Mouse (Mus musculus) colon, adult 2 months (tissue): Measurements from ENCODE around the gene Diras1. TPM values are rescaled to one million over a fixed set of nuclear protein-coding genes. Genes with fewer than 3 reads are reported as not detected.

Experiments
- polyA plus RNA-seq: library from polyadenylated mRNA; depleted of rRNA; stranded (reverse); fragments of >200 nt; gene quantifications from 2 replicates; pipeline ENCODE4 v1.2.3, GENCODE M21; 2012; rRNA removed

Gene Diras1
- 0.54 and 0.86 TPM in 2 replicates for polyA plus RNA-seq

DNA sequence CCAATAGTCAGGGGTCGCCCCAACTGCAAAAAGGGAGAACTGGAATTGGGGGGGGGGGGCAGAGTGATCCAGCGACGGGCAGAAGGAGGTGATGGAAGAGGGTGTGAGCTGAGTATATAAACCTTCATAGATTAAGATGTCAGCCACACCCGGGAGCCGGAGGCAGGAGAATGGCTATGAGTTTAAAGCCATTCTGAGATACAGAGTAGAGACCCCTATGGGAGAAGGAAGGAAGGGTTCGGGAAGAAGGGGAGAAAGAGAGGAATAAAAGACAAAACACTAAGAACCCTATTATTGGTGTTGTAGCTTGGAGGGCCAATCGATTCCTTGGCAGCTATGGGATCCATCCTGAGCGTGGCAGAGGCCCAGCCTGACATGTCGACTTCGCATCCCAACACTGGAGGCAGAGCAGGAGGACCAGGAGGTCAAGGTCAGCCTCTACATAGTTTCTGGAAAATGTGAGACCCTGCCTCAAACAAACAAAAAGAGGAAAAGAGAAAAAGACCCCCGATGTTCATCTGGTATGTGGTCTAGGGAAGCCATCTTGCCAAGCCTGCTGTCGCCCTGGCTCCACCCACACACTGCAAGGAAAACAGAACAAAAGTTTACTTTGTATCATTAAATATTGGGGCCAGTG lies at the start of gene Diras1:
Gene Diras1 (minus strand): TSS at position 24 of the 637 bp plus-strand sequence.

DNA sequence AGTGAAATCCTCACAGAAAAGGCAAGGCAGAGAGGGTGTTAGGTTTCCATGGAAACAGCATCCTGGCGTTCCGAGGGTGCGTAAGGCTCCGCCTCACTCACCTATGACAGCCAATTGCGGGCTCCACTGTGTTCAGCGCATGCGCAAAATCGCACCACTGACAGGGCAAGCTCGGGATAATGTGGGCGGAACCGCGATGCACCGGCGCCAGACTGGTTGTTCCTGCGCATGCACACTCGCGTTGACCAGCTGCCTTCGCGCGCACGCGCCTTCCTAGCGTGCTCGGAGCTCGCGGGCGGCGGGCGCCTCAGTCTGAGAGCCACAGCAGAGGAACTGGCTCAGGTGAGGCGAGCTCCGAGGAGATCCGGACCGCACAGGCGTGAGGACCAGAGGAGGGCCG lies 44.4 kb upstream of the Diras1 start, which contains the start of gene Thop1:
Gene Thop1 (plus strand): TSS at position 200 of the 400 bp plus-strand sequence.

DNA sequence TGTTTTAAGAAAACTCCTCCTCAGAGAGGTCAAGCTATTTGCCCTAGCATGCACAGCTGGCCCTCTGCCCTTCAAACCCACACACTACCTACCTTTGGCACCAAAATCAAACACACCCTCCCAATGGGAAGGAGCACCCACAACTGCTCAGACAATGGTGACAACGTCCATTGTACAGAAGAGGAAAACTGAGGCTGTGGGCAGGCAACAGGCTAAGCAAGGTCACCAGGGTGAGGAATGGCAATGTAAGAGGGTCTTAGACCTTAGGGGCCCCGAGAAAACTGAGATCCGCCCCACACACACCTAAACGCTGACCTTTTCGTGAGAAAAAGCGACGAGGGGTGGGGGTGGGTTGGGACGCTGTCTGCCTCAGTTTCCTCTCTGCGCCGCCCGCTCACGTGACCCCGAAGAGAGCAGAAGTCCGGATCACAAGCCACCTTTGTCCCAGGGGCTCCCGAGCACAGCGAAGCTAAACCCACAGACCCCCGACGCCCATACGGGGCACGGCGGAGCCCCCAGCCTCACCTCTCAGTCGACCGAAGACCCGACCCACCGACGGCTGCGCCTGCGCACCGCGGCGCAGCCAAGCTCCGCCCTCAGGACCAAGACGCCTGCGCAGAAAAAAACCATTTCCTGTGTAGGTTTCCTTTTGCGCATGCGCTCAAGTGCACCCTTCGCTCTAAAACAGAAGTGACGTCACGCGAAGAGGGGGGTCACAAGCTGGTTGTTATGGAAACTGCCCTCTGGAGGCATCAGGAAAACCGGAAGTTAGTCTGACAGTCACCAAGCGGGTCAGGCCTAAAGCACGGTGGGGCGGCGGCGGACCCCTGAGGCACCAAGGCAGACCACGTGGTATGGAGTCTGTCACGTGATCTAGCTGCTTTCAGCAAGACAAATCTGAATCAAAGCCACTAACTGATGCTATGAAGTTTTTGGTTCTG lies 34.4 kb upstream of the Diras1 start, which contains the start of gene Sgta:
Gene Sgta (minus strand): TSS at position 579 of the 941 bp plus-strand sequence.

DNA sequence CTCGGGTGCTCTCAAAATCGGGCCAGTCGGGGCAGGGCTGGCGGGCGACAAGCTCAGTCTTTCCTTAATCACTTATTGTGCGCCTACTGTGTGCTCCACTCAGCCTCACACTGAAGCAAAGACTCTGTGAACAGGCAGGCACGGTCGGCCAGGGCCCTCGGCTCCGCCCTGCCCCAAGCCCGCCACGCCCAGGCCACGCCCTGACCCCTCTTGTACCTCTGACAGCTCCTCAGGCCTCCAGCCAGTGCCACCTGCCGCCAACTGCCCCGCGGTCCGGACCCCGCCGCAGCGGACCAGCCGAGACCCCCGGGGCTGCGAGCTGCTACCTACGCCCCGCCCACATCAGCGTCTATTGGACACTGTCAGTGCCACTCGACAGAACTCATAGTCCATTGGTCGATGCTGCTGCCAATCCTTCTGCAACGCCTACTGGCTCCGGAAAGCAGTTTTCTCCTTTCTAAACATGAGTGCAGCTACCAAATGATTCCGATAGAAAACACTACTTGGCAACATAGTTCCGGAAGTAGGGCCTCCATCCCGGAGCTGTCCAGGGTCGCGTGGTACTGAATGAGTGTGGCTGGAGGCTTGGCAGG lies 11.6 kb upstream of the Diras1 start, which contains the start of gene Slc39a3:
Gene Slc39a3 (minus strand): TSS at position 439 of the 593 bp plus-strand sequence.

DNA sequence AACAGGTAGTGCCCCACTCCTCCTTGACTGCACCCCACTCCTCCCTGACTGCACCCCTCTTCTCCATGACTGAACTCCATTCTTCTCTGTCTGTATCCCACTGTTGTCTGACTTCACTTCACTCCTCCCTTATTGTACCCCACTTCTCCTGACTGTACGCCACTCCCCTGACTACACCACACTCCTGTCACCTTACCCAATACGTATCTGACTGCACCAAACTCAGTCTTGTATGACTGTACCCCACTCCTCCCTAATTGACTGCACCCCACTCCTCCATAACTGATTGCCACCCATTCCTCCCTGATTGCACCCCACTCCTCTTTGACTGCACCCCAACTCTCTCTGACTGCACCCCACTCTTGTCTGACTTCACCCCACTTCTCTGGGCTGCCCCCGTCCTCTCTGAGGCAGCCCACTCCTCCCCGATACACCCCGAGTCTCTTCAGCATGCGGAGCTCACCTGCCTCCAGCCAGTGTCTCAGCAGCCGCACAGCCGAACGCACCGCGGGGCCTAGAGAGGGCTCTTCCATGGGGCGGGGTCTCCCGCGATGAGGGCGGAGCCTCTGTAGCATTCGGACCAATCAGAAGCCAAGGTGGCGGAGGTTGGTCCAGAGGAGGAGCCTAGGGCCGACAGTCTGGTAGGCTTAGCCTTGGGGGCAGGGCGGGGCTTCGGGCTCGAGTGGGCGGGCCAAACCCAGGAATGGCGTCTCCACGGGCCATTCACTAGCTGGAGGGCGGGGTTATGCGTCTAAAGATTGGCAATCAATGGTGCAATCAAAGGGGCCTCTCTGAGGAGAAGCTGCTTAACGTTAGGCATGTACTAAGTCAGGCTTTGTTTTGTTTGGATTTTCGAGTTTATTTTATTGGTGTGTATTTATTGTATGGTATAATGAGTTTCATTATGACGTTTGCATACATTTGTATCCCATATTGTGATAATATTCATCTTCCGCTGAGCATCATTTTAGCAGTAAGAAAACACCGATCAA lies 10.8 kb downstream of the Diras1 start, which contains the start of gene Gng7:
Gene Gng7 (minus strand): TSS at position 553 of the 992 bp plus-strand sequence.

Other genes starting within 250 kb of the Diras1 start
- gene Sf3a2, start 227.5 kb downstream of the Diras1 start, polyA plus RNA-seq: 31.8 and 39.2 TPM in 2 replicates
- 54.2 and 71.9 TPM in 2 replicates for gene Plekhj1, start 227.0 kb downstream of the Diras1 start, polyA plus RNA-seq
- gene Amh, start 220.4 kb downstream of the Diras1 start, polyA plus RNA-seq: 0.67 and 1.1 TPM in 2 replicates
- gene Jsrp1, start 212.2 kb downstream of the Diras1 start, polyA plus RNA-seq: 0.13 TPM in 1 of 2 replicates, not detected in the other
- gene Oaz1, start 199.0 kb downstream of the Diras1 start, polyA plus RNA-seq: 843 and 1,116 TPM in 2 replicates
- gene Lingo3, start 181.6 kb downstream of the Diras1 start, polyA plus RNA-seq: not detected in 2 replicates
- gene Lsm7, start 170.5 kb downstream of the Diras1 start, polyA plus RNA-seq: 73.9 and 111 TPM in 2 replicates
- 128 and 145 TPM in 2 replicates for gene Sppl2b, start 170.4 kb downstream of the Diras1 start, polyA plus RNA-seq
- gene Tmprss9, start 153.8 kb downstream of the Diras1 start, polyA plus RNA-seq: 0.30 and 0.33 TPM in 2 replicates
- 270 and 310 TPM in 2 replicates for gene Timm13, start 124.7 kb downstream of the Diras1 start, polyA plus RNA-seq
- 42.0 and 44.6 TPM in 2 replicates for gene Lmnb2, start 107.4 kb downstream of the Diras1 start, polyA plus RNA-seq
- gene Gadd45b, start 95.6 kb downstream of the Diras1 start, polyA plus RNA-seq: 28.3 and 29.6 TPM in 2 replicates
- 1.2 and 1.7 TPM in 2 replicates for gene Gng7, start 10.7 kb downstream of the Diras1 start, polyA plus RNA-seq
- gene Slc39a3, start 11.8 kb upstream of the Diras1 start, polyA plus RNA-seq: 43.7 and 44.3 TPM in 2 replicates
- 211 and 238 TPM in 2 replicates for gene Sgta, start 34.5 kb upstream of the Diras1 start, polyA plus RNA-seq
- 58.4 and 62.8 TPM in 2 replicates for gene Thop1, start 44.4 kb upstream of the Diras1 start, polyA plus RNA-seq
- gene Creb3l3, start 73.2 kb upstream of the Diras1 start, polyA plus RNA-seq: 4.2 and 6.2 TPM in 2 replicates
- 322 and 325 TPM in 2 replicates for gene Map2k2, start 80.3 kb upstream of the Diras1 start, polyA plus RNA-seq
- gene Zbtb7a, start 109.6 kb upstream of the Diras1 start, polyA plus RNA-seq: 243 and 284 TPM in 2 replicates
- gene Pias4, start 142.3 kb upstream of the Diras1 start, polyA plus RNA-seq: 55.8 and 61.5 TPM in 2 replicates
- 2,007 and 2,039 TPM in 2 replicates for gene Eef2, start 151.0 kb upstream of the Diras1 start, polyA plus RNA-seq
- 125 and 128 TPM in 2 replicates for gene Dapk3, start 157.3 kb upstream of the Diras1 start, polyA plus RNA-seq
- gene 4930442H23Rik, start 158.2 kb upstream of the Diras1 start, polyA plus RNA-seq: not detected in 2 replicates
- not detected in 2 replicates for gene Nmrk2, start 176.4 kb upstream of the Diras1 start, polyA plus RNA-seq
- gene Atcay, start 205.2 kb upstream of the Diras1 start, polyA plus RNA-seq: 1.1 and 1.4 TPM in 2 replicates
- gene Zfr2, start 207.5 kb upstream of the Diras1 start, polyA plus RNA-seq: 14.2 and 20.7 TPM in 2 replicates
- gene Matk, start 227.3 kb upstream of the Diras1 start, polyA plus RNA-seq: 9.0 and 10.3 TPM in 2 replicates
- gene Mrpl54, start 241.3 kb upstream of the Diras1 start, polyA plus RNA-seq: 157 and 224 TPM in 2 replicates
- gene Apba3, start 241.3 kb upstream of the Diras1 start, polyA plus RNA-seq: 123 and 126 TPM in 2 replicates